Mouse (Mus musculus): Measurements from ENCODE around the gene Olfr724. TPM values are rescaled to one million over a fixed set of nuclear protein-coding genes. Genes with fewer than 3 reads are reported as not detected.

The Olfr724 gene
- polyA plus RNA-seq (2015; fragmentation: Nextera tagmentation; extraction: Ambion mirVana): not detected in 2 replicates

DNA sequence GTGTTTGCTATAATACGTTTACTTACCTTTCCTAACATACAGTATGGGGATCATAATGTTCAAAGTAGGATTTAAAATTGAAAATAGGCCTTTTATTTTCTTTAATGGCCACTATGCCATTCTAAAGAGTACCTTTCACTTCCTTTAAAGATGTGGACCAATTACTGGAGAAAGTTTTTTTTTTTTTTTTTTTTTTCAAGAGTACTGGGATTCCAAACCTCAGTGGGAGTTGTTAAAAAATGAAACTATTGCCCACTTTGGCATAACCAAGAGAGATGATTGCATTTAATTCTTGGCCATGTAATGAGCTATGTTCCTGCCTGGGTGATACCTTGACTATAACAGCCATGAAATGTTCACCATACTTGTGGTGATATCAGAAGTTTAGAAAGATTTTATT is at the start of gene Olfr724:
Olfr724 (minus strand) TSS at position 101 of the 400 bp plus-strand sequence.

GRCm38 (mm10) chr14:49931687-49932086 is 31.4 kb downstream of the Olfr724 start, which contains the start of gene Olfr723:
Olfr723 (minus strand) TSS chr14:49931787.

Other genes starting within 250 kb of the Olfr724 start
- gene Armh4, start 179.9 kb downstream of the Olfr724 start, polyA plus RNA-seq (2015; fragmentation: Nextera tagmentation; extraction: Ambion mirVana): 4.5 and 5.7 TPM in 2 replicates
- gene Olfr722, start 61.3 kb downstream of the Olfr724 start, polyA plus RNA-seq (2015; fragmentation: Nextera tagmentation; extraction: Ambion mirVana): not detected in 2 replicates
- not detected in 2 replicates for gene Olfr723, start 31.5 kb downstream of the Olfr724 start, polyA plus RNA-seq (2015; fragmentation: Nextera tagmentation; extraction: Ambion mirVana)
- gene Olfr725, start 77.1 kb upstream of the Olfr724 start, polyA plus RNA-seq (2015; fragmentation: Nextera tagmentation; extraction: Ambion mirVana): not detected in 2 replicates
- gene Olfr726, start 127.7 kb upstream of the Olfr724 start, polyA plus RNA-seq (2015; fragmentation: Nextera tagmentation; extraction: Ambion mirVana): not detected in 2 replicates
- gene Olfr727, start 159.9 kb upstream of the Olfr724 start, polyA plus RNA-seq (2015; fragmentation: Nextera tagmentation; extraction: Ambion mirVana): not detected in 2 replicates
- gene Olfr728, start 179.4 kb upstream of the Olfr724 start, polyA plus RNA-seq (2015; fragmentation: Nextera tagmentation; extraction: Ambion mirVana): not detected in 2 replicates
- gene Olfr729, start 189.6 kb upstream of the Olfr724 start, polyA plus RNA-seq (2015; fragmentation: Nextera tagmentation; extraction: Ambion mirVana): not detected in 2 replicates
- not detected in 2 replicates for gene Olfr730, start 224.9 kb upstream of the Olfr724 start, polyA plus RNA-seq (2015; fragmentation: Nextera tagmentation; extraction: Ambion mirVana)